Mouse (Mus musculus) cerebellum, postnatal 25 days (tissue): ENCODE measurements at regions not wholly inside any gene's neighbourhood (a gene's known extent, or its start where the extent isn't known, plus 50 kb on each side); places are given as distances from the start of the nearest gene placed in this dataset.
A peak's percentile ranks its signal among the peaks of the same experiment; 100 is the strongest.

ENCODE experiments used
- DNase-seq, 2 experiments: peaks; one replicate each; pipeline ENCODE4 v3.0.0; 2021; ENCODE audit warnings: mixed read lengths in 2 of 2

- DNase-seq, result no peak
Measured at GRCm38 (mm10) chr7:114912109-114912508, 168.6 kb downstream of the Insc start.

- DNase-seq, result peak; percentile 26 to 62
Measured at GRCm38 (mm10) chr7:114922155-114922554, 178.7 kb downstream of the Insc start.

GRCm38 (mm10) chr7:114933861-114934260 lies 190.4 kb downstream of the Insc start:
- no peak for DNase-seq

GRCm38 (mm10) chr7:114950759-114951158 lies 207.3 kb downstream of the Insc start:
- no peak for DNase-seq

- no peak for DNase-seq
Measured at GRCm38 (mm10) chr7:114963206-114963605, 219.7 kb downstream of the Insc start.

- DNase-seq, result no peak
Measured at GRCm38 (mm10) chr7:114965923-114966322, 222.4 kb downstream of the Insc start.

GRCm38 (mm10) chr7:114986481-114986880 lies 243.0 kb downstream of the Insc start:
- no peak for DNase-seq

- peak in 1 of 2 experiments; percentile 11 for DNase-seq
Measured at GRCm38 (mm10) chr7:114991255-114991654, 247.8 kb downstream of the Insc start.

- DNase-seq, result no peak
Measured at GRCm38 (mm10) chr7:114992440-114992839, 248.9 kb downstream of the Insc start.

- peak; percentile 4 to 11 for DNase-seq
Measured at GRCm38 (mm10) chr7:115000796-115001524, 257.5 kb downstream of the Insc start.

- no peak for DNase-seq
Measured at GRCm38 (mm10) chr7:115014253-115014998, 270.9 kb downstream of the Insc start.

GRCm38 (mm10) chr7:115019369-115019958 lies 276.0 kb downstream of the Insc start:
- no peak for DNase-seq

GRCm38 (mm10) chr7:115020023-115020422 lies 276.5 kb downstream of the Insc start:
- DNase-seq, result no peak

- no peak for DNase-seq
Measured at GRCm38 (mm10) chr7:115025803-115026202, 282.3 kb downstream of the Insc start.

GRCm38 (mm10) chr7:115027685-115028084 lies 284.2 kb downstream of the Insc start:
- DNase-seq, result peak in 1 of 2 experiments; percentile 11

GRCm38 (mm10) chr7:115033987-115034386 lies 290.5 kb downstream of the Insc start:
- DNase-seq, result no peak

GRCm38 (mm10) chr7:115055527-115055926 lies 312.0 kb downstream of the Insc start:
- no peak for DNase-seq

GRCm38 (mm10) chr7:115056992-115057645 lies 313.6 kb downstream of the Insc start:
- DNase-seq, result no peak

GRCm38 (mm10) chr7:115057736-115058135 lies 314.2 kb downstream of the Insc start:
- DNase-seq, result no peak

- DNase-seq, result no peak
Measured at GRCm38 (mm10) chr7:115060171-115060570, 316.7 kb downstream of the Insc start.

GRCm38 (mm10) chr7:115062817-115063216 lies 319.3 kb downstream of the Insc start:
- DNase-seq, result no peak

- no peak for DNase-seq
Measured at GRCm38 (mm10) chr7:115067641-115068040, 324.1 kb downstream of the Insc start.

- DNase-seq, result no peak
Measured at GRCm38 (mm10) chr7:115073406-115073805, 329.9 kb downstream of the Insc start.
